Mouse (Mus musculus) spleen, postnatal 10 days (tissue): ENCODE data around the gene Vmn1r19.
"Not testable (repeated sequence)": the region's sequence is repeated elsewhere in the genome, so short reads cannot be mapped to it uniquely, and the experiment has no call there.

ENCODE experiments used
- DNase-seq, 2 experiments: peaks; one replicate each; pipeline ENCODE4 v3.0.0; 2021 to 2022; ENCODE audit warnings: low spot score in 2 of 2

Vmn1r19 gene

GRCm38 (mm10) chr6:57403480-57403879 lies at the start of gene Vmn1r19:
TSS of gene Vmn1r19 (plus strand) at chr6:57403780.
- not testable (repeated sequence) for DNase-seq

- no peak for DNase-seq
Observed at GRCm38 (mm10) chr6:57356864-57357263, 46.7 kb upstream of the Vmn1r19 start.

- DNase-seq, result no peak
Observed at GRCm38 (mm10) chr6:57363627-57364026, 40.0 kb upstream of the Vmn1r19 start, which contains the start of gene Vmn1r17. TSS of gene Vmn1r17 (minus strand) at chr6:57363727.

GRCm38 (mm10) chr6:57365866-57366265 lies 37.7 kb upstream of the Vmn1r19 start:
- DNase-seq, result not testable (repeated sequence)

- no peak for DNase-seq
Observed at GRCm38 (mm10) chr6:57367496-57367895, 36.1 kb upstream of the Vmn1r19 start.

GRCm38 (mm10) chr6:57395683-57396082 lies 7.9 kb upstream of the Vmn1r19 start, which contains the start of gene Vmn1r18:
TSS of gene Vmn1r18 (minus strand) at chr6:57395783.
- DNase-seq, result no peak

GRCm38 (mm10) chr6:57428630-57429029 lies 25.1 kb downstream of the Vmn1r19 start, which contains the start of gene Vmn1r20:
TSS of gene Vmn1r20 (plus strand) at chr6:57428930.
- DNase-seq, result no peak

GRCm38 (mm10) chr6:57431196-57431595 lies 27.6 kb downstream of the Vmn1r19 start:
- DNase-seq, result no peak
